Mouse (Mus musculus) CD4-positive, CD25-positive, alpha-beta regulatory T cell, adult 2 months (primary cell): ENCODE results near the gene Pgpep1.

Source experiments
- DNase-seq: peaks from one replicate; pipeline ENCODE4 v3.0.0-alpha.2; 2012; ENCODE audit warnings: low read depth, low spot score

Gene Pgpep1

GRCm38 (mm10) chr8:70659604-70660272 lies 450 bp downstream of the Pgpep1 start:
- peak; percentile 85 for DNase-seq

GRCm38 (mm10) chr8:70658897-70659603 lies 1.1 kb downstream of the Pgpep1 start:
- DNase-seq = peak; percentile 28

- no peak for DNase-seq
Measured at GRCm38 (mm10) chr8:70657739-70658138, 2.4 kb downstream of the Pgpep1 start.

GRCm38 (mm10) chr8:70657214-70657613 lies 3.0 kb downstream of the Pgpep1 start:
- no peak for DNase-seq

GRCm38 (mm10) chr8:70656193-70656790 lies 3.9 kb downstream of the Pgpep1 start:
- DNase-seq = no peak

GRCm38 (mm10) chr8:70655469-70655868 lies 4.7 kb downstream of the Pgpep1 start:
- no peak for DNase-seq

GRCm38 (mm10) chr8:70654121-70654520 lies 6.1 kb downstream of the Pgpep1 start:
- DNase-seq = no peak

GRCm38 (mm10) chr8:70653226-70653625 lies 7.0 kb downstream of the Pgpep1 start:
- peak; percentile 85 for DNase-seq

GRCm38 (mm10) chr8:70650351-70650750 lies 9.8 kb downstream of the Pgpep1 start:
- DNase-seq = no peak

- no peak for DNase-seq
Measured at GRCm38 (mm10) chr8:70649324-70649723, 10.9 kb downstream of the Pgpep1 start.

GRCm38 (mm10) chr8:70648921-70649320 lies 11.3 kb downstream of the Pgpep1 start:
- DNase-seq = no peak

- no peak for DNase-seq
Measured at GRCm38 (mm10) chr8:70648164-70648442, 12.1 kb downstream of the Pgpep1 start.

GRCm38 (mm10) chr8:70647343-70648163 lies 12.6 kb downstream of the Pgpep1 start:
- DNase-seq = no peak

- no peak for DNase-seq
Measured at GRCm38 (mm10) chr8:70646775-70647174, 13.4 kb downstream of the Pgpep1 start.

- no peak for DNase-seq
Measured at GRCm38 (mm10) chr8:70646369-70646768, 13.8 kb downstream of the Pgpep1 start.

- DNase-seq = no peak
Measured at GRCm38 (mm10) chr8:70645501-70646224, 14.5 kb downstream of the Pgpep1 start.

GRCm38 (mm10) chr8:70644065-70644464 lies 16.1 kb downstream of the Pgpep1 start:
- peak; percentile 63 for DNase-seq

- DNase-seq = no peak
Measured at GRCm38 (mm10) chr8:70643019-70643418, 17.2 kb downstream of the Pgpep1 start.

- no peak for DNase-seq
Measured at GRCm38 (mm10) chr8:70638752-70639151, 21.4 kb downstream of the Pgpep1 start.

GRCm38 (mm10) chr8:70636838-70637237 lies 23.4 kb downstream of the Pgpep1 start:
- no peak for DNase-seq

GRCm38 (mm10) chr8:70635527-70635926 lies 24.7 kb downstream of the Pgpep1 start:
- no peak for DNase-seq

GRCm38 (mm10) chr8:70634066-70634465 lies 26.1 kb downstream of the Pgpep1 start:
- DNase-seq = no peak
